Mouse (Mus musculus) liver, embryonic 16.5 days (tissue): ENCODE data around the gene Spsb3. TPM values are rescaled to one million over a fixed set of nuclear protein-coding genes. Genes with fewer than 3 reads are reported as not detected.

Experiments used
- ATAC-seq: fragments of 200-750 bp; cut with Nextera tagmentation; 2 replicates; pipeline ENCODE4 v1.8.0; 2017; ENCODE audit warnings: low read depth, mild to moderate bottlenecking, moderate number of reproducible peaks, moderate library complexity
- H3K27ac ChIP-seq: fragments of 300-500 bp; sonication (generic); 2 replicates; pipeline ENCODE4 v1.5.1; 2014; ENCODE audit warnings: mild to moderate bottlenecking, low read length
- H3K27me3 ChIP-seq: fragments of 300-500 bp; sonication (generic); 2 replicates; pipeline ENCODE4 v1.6.1; 2014; ENCODE audit warnings: low read depth, low read length, mixed read lengths; ENCODE audit not compliant: control insufficient read depth, insufficient read depth
- H3K36me3 ChIP-seq: fragments of 300-500 bp; sonication (generic); 2 replicates; pipeline ENCODE4 v1.6.1; 2014; ENCODE audit warnings: mild to moderate bottlenecking; ENCODE audit not compliant: control insufficient read depth, insufficient read depth
- H3K4me1 ChIP-seq: fragments of 300-500 bp; sonication (generic); 2 replicates; pipeline ENCODE4 v1.6.1; 2014; ENCODE audit warnings: low read depth, low read length, mixed read lengths; ENCODE audit not compliant: control insufficient read depth
- H3K4me2 ChIP-seq: fragments of 300-500 bp; sonication (generic); 2 replicates; pipeline ENCODE4 v1.6.1; 2014; ENCODE audit warnings: low read depth, low read length, mixed read lengths
- H3K4me3 ChIP-seq: fragments of 300-500 bp; sonication (generic); 2 replicates; pipeline ENCODE4 v1.5.1; 2014; ENCODE audit warnings: low read depth, mild to moderate bottlenecking, low read length
- H3K9ac ChIP-seq: fragments of 300-500 bp; sonication (generic); 2 replicates; pipeline ENCODE4 v1.6.1; 2014; ENCODE audit warnings: low read depth, low read length
- H3K9me3 ChIP-seq: fragments of 300-500 bp; sonication (generic); replicated peaks from 2 replicates; pipeline ENCODE4 v1.6.1; 2016; ENCODE audit warnings: low read length; ENCODE audit not compliant: control insufficient read depth
- WGBS: fragments of 180-500 bp; shearing (Covaris S2); extraction: QIAGEN DNeasy Blood & Tissue Kit; methylation state at CpG from one replicate; pipeline ENCODE4 v1.1.7; 2014; ENCODE audit not compliant: insufficient replicate concordance; 5-methylcytosine and 5-hydroxymethylcytosine counted together
- polyA plus RNA-seq: library from polyadenylated mRNA; unstranded; fragments of >200 nt; fragmentation: Nextera tagmentation; extraction: Ambion mirVana; gene quantifications from 2 replicates; pipeline ENCODE4 v1.2.1, GENCODE M21; 2015

Gene Spsb3
- polyA plus RNA-seq, 1 experiment from 2014 or later, result 40.3 TPM

GRCm38 (mm10) chr17:24861785-24862184 lies 24.7 kb upstream of the Spsb3 start:
- peaks cover 38% of the 10 kb centered on the region for H3K4me1 ChIP-seq
- H3K27me3 ChIP-seq, result no peaks in the 10 kb centered on the region
- H3K9ac ChIP-seq, result no peak overlapping the region
- ATAC-seq, result no peak
- no peak overlapping the region for H3K4me2 ChIP-seq
- peaks cover 24% of the 10 kb centered on the region for H3K36me3 ChIP-seq
- H3K9me3 ChIP-seq, result no peaks in the 10 kb centered on the region
- no peak overlapping the region; the same call in 1 of the 2 replicates for H3K27ac ChIP-seq
- no peak overlapping the region for H3K4me3 ChIP-seq
- 82% methylated on average over 3 of the region's 3 CpGs for WGBS

GRCm38 (mm10) chr17:24865776-24866175 lies 20.7 kb upstream of the Spsb3 start, which contains the start of gene Igfals:
TSS of gene Igfals (plus strand) at chr17:24865997.
- H3K27ac ChIP-seq, result no peak within 1 kb of the TSS
- peaks cover 2% of the 10 kb centered on the region; the same call in 1 of the 2 replicates for H3K4me1 ChIP-seq
- H3K9ac ChIP-seq, result no peak within 1 kb of the TSS
- H3K36me3 ChIP-seq, result peaks cover 22% of the 10 kb centered on the region
- no peak for ATAC-seq
- no peaks in the 10 kb centered on the region for H3K27me3 ChIP-seq
- no peak within 1 kb of the TSS for H3K4me3 ChIP-seq
- H3K9me3 ChIP-seq, result no peaks in the 10 kb centered on the region
- WGBS, result 87% methylated on average over 8 of the region's 8 CpGs
- no peak within 1 kb of the TSS for H3K4me2 ChIP-seq

GRCm38 (mm10) chr17:24867914-24868313 lies 18.5 kb upstream of the Spsb3 start:
- no peak overlapping the region for H3K27ac ChIP-seq
- H3K36me3 ChIP-seq, result peaks cover 8% of the 10 kb centered on the region
- no peak overlapping the region for H3K4me2 ChIP-seq
- 87% methylated on average over 10 of the region's 10 CpGs for WGBS
- H3K4me1 ChIP-seq, result no peaks in the 10 kb centered on the region
- H3K4me3 ChIP-seq, result no peak overlapping the region
- no peaks in the 10 kb centered on the region for H3K9me3 ChIP-seq
- ATAC-seq, result no peak
- no peaks in the 10 kb centered on the region for H3K27me3 ChIP-seq
- H3K9ac ChIP-seq, result no peak overlapping the region

GRCm38 (mm10) chr17:24873695-24874404 lies 12.6 kb upstream of the Spsb3 start:
- Histone ChIP-seq H3K27me3 (no peaks in the 10 kb centered on the region), H3K4me2 (no peak overlapping the region), H3K9me3 (no peaks in the 10 kb centered on the region), H3K4me3 (no peak overlapping the region), H3K27ac (no peak overlapping the region), H3K4me1 (peaks cover 3% of the 10 kb centered on the region; the same call in 1 of the 2 replicates), H3K36me3 (no peaks in the 10 kb centered on the region), H3K9ac (no peak overlapping the region)
- WGBS, result 48% methylated on average over 4 of the region's 4 CpGs
- ATAC-seq, result no peak

GRCm38 (mm10) chr17:24874405-24874745 lies 12.1 kb upstream of the Spsb3 start:
- Histone ChIP-seq H3K9ac (no peak overlapping the region), H3K36me3 (no peaks in the 10 kb centered on the region), H3K27me3 (no peaks in the 10 kb centered on the region), H3K4me3 (no peak overlapping the region), H3K9me3 (no peaks in the 10 kb centered on the region), H3K4me1 (peaks cover 3% of the 10 kb centered on the region; the same call in 1 of the 2 replicates), H3K27ac (no peak overlapping the region), H3K4me2 (no peak overlapping the region)
- ATAC-seq, result no peak
- 17% methylated on average over 1 of the region's 1 CpGs for WGBS

- Histone ChIP-seq H3K4me3 (no peak overlapping the region), H3K9me3 (no peaks in the 10 kb centered on the region), H3K27me3 (no peaks in the 10 kb centered on the region), H3K4me2 (no peak overlapping the region), H3K27ac (no peak overlapping the region), H3K4me1 (peaks cover 3% of the 10 kb centered on the region; the same call in 1 of the 2 replicates), H3K9ac (no peak overlapping the region), H3K36me3 (no peaks in the 10 kb centered on the region)
- no peak for ATAC-seq
- 60% methylated on average over 8 of the region's 8 CpGs for WGBS
Measured at GRCm38 (mm10) chr17:24874989-24875388, 11.5 kb upstream of the Spsb3 start.

GRCm38 (mm10) chr17:24877336-24878116 lies 8.9 kb upstream of the Spsb3 start:
- 58% methylated on average over 10 of the region's 10 CpGs for WGBS
- Histone ChIP-seq H3K27ac (peak overlapping the region; percentile 62), H3K27me3 (no peaks in the 10 kb centered on the region), H3K36me3 (peaks cover 4% of the 10 kb centered on the region; the same call in 1 of the 2 replicates), H3K9ac (0 out of 2 replicates have a peak overlapping the region, but pooled peaks have one; percentile 12), H3K4me3 (peak overlapping the region; percentile 5; the same call in 1 of the 2 replicates), H3K9me3 (no peaks in the 10 kb centered on the region), H3K4me1 (peaks cover 3% of the 10 kb centered on the region; the same call in 1 of the 2 replicates), H3K4me2 (peak overlapping the region; percentile 17)
- peak; percentile 75 for ATAC-seq

- Histone ChIP-seq H3K9me3 (no peaks in the 10 kb centered on the region), H3K9ac (no peak overlapping the region), H3K4me1 (peaks cover 3% of the 10 kb centered on the region; the same call in 1 of the 2 replicates), H3K36me3 (peaks cover 9% of the 10 kb centered on the region), H3K4me2 (peak overlapping the region; percentile 17; the same call in 1 of the 2 replicates), H3K27me3 (no peaks in the 10 kb centered on the region), H3K4me3 (no peak overlapping the region), H3K27ac (peak overlapping the region; percentile 62)
- peak; percentile 71 for ATAC-seq
- 59% methylated on average over 5 of the region's 5 CpGs for WGBS
Measured at GRCm38 (mm10) chr17:24878117-24878397, 8.4 kb upstream of the Spsb3 start.

GRCm38 (mm10) chr17:24878531-24878930 lies 7.9 kb upstream of the Spsb3 start:
- Histone ChIP-seq H3K9me3 (no peaks in the 10 kb centered on the region), H3K4me1 (peaks cover 3% of the 10 kb centered on the region; the same call in 1 of the 2 replicates), H3K27me3 (no peaks in the 10 kb centered on the region), H3K36me3 (peaks cover 14% of the 10 kb centered on the region), H3K4me2 (peak overlapping the region; percentile 1; the same call in 1 of the 2 replicates), H3K9ac (no peak overlapping the region), H3K27ac (no peak overlapping the region), H3K4me3 (no peak overlapping the region)
- ATAC-seq, result no peak
- 68% methylated on average over 8 of the region's 8 CpGs for WGBS
